Mouse (Mus musculus): ENCODE measurements around the gene Il9. TPM values are rescaled to one million over a fixed set of nuclear protein-coding genes. Genes with fewer than 3 reads are reported as not detected.
A peak's percentile ranks its signal among the peaks of the same experiment; 100 is the strongest.

Gene Il9
- polyA plus RNA-seq, 1 experiment from 2014 or later, result not detected

DNA sequence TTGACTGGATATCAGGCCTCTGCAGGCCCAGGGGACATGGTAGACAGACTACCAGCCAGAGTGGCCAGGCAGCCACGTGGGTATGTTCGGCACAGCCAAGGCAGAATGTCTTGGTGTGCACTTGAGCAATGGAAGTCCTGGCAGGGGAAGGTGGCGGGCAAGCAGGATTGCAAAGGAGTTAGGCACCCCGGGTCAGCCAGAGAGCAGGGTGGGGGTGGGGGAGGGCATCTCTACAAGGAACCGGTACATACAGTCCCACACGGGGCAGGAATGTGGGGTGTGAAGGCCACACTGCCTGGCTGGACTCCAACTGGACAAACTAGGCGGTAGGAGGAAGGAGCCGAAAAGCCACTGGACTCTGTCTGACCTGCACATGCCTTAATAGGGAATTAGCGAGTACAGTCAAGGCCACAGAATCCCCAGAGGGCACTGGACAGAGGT is 47.7 kb downstream of the Il9 start:
- 85% methylated on average over 9 of the region's 9 CpGs for WGBS
- Histone ChIP-seq H3K36me3 (no peaks in the 10 kb centered on the region), H3K27me3 (ENCODE audit: low read depth, poor library complexity, severe bottlenecking) (peaks cover 63% of the 10 kb centered on the region), H3K4me1 (peaks cover 35% of the 10 kb centered on the region), H3K27ac (peak overlapping the region; percentile 76; the same call in 1 of the 2 replicates), H3K9me3 (replicated peaks) (no peaks in the 10 kb centered on the region), H3K4me3 (no peak overlapping the region)
- no peak for DNase-seq (ENCODE audit: low spot score)

DNA sequence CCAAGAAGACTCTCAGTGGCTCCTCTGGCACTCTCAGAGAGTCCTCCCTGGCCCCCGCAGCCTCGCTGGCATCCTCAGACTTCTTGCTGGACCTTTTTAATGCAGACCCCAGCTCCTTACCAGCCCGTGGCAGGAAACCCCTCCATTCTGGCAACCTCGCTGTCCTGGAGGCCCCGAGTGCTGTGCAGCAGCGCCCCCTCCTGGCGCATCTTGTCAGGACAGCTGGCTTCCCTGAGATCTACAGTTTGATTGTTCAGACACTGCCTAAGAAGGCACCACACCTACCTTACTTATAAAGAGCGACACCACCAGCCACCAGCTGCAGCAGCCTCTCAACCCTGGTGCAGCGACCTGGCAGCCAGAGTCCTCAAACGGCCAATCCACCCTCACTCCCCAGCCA is 48.6 kb downstream of the Il9 start:
- Histone ChIP-seq H3K4me1 (peaks cover 40% of the 10 kb centered on the region), H3K27me3 (ENCODE audit: low read depth, poor library complexity, severe bottlenecking) (peaks cover 59% of the 10 kb centered on the region), H3K36me3 (no peaks in the 10 kb centered on the region), H3K27ac (peak overlapping the region; percentile 76), H3K9me3 (replicated peaks) (no peaks in the 10 kb centered on the region), H3K4me3 (no peak overlapping the region)
- WGBS, result 12% methylated on average over 10 of the region's 10 CpGs
- peak; percentile 93 for DNase-seq (ENCODE audit: low spot score)

DNA sequence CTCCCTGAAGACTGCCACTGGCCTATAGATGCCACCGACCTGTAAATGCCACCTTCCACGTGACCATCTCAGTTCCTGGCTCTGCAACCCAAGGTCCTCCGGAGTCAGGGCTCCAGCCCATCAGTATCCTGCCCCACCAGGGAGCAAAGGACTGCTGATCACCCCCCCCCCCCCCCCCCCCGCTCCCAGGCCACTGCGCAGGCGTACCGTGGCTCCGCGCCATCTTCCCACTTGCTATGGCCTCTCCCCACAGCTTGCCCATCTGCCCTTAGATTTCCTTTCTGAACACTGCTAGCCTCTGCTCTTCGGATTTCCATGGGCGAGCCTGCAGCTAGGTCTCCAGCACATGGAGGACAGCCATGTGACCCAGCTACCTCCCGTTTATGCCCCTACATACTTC is 49.5 kb downstream of the Il9 start:
- H3K27me3 ChIP-seq (ENCODE audit: low read depth, poor library complexity, severe bottlenecking), result peaks cover 59% of the 10 kb centered on the region
- no peak for DNase-seq (ENCODE audit: low spot score)
- H3K36me3 ChIP-seq, result no peaks in the 10 kb centered on the region
- no peak overlapping the region for H3K4me3 ChIP-seq
- H3K27ac ChIP-seq, result peak overlapping the region; percentile 7; the same call in 1 of the 2 replicates
- WGBS, result 87% methylated on average over 11 of the region's 12 CpGs
- no peaks in the 10 kb centered on the region for H3K9me3 ChIP-seq (replicated peaks)
- H3K4me1 ChIP-seq, result peaks cover 34% of the 10 kb centered on the region

Other genes with a start within 250 kb of the Il9 start
- gene Neurog1, start 230.1 kb downstream of the Il9 start, polyA plus RNA-seq (2016; fragmentation: Nextera tagmentation; extraction: Ambion mirVana), result 0.11 TPM in 1 of 2 replicates, not detected in the other
- 29.8 and 112 TPM in 2 replicates for gene Cxcl14, start 185.7 kb downstream of the Il9 start, polyA plus RNA-seq (2016; fragmentation: Nextera tagmentation; extraction: Ambion mirVana)
- gene Gm3045, start 55.7 kb downstream of the Il9 start, polyA plus RNA-seq (2016; fragmentation: Nextera tagmentation; extraction: Ambion mirVana), result not detected in 2 replicates
- gene Slc25a48, start 43.9 kb downstream of the Il9 start, polyA plus RNA-seq (2016; fragmentation: Nextera tagmentation; extraction: Ambion mirVana), result not detected in 2 replicates
- 1.1 and 1.4 TPM in 2 replicates for gene Fbxl21, start 40.2 kb upstream of the Il9 start, polyA plus RNA-seq (2016; fragmentation: Nextera tagmentation; extraction: Ambion mirVana)
- not detected in 2 replicates for gene Lect2, start 66.3 kb upstream of the Il9 start, polyA plus RNA-seq (2016; fragmentation: Nextera tagmentation; extraction: Ambion mirVana)
- gene Tgfbi, start 127.3 kb upstream of the Il9 start, polyA plus RNA-seq (2016; fragmentation: Nextera tagmentation; extraction: Ambion mirVana), result 26.3 and 38.9 TPM in 2 replicates
- gene Smad5, start 220.8 kb upstream of the Il9 start, polyA plus RNA-seq (2016; fragmentation: Nextera tagmentation; extraction: Ambion mirVana), result 42.1 and 52.3 TPM in 2 replicates